Mouse (Mus musculus) kidney, adult 2 months (tissue): Measurements from ENCODE around the gene Kcnh4. TPM values are rescaled to one million over a fixed set of nuclear protein-coding genes. Genes with fewer than 3 reads are reported as not detected.

Experiments
- DNase-seq: peaks from one replicate; pipeline ENCODE4 v3.0.0; 2021
- H3K27ac ChIP-seq: fragments of 200-500 bp; 2 replicates; pipeline ENCODE4 v1.5.1; 2012; ENCODE audit warnings: low read depth, low read length, control low read depth, inconsistent platforms; ENCODE audit not compliant: insufficient read depth
- H3K27me3 ChIP-seq: fragments of 200-500 bp; replicated peaks from 2 replicates; pipeline ENCODE4 v1.6.1; 2012; ENCODE audit warnings: mild to moderate bottlenecking, moderate library complexity, low read length, inconsistent platforms; ENCODE audit not compliant: control insufficient read depth, insufficient read depth
- H3K36me3 ChIP-seq: fragments of 200-500 bp; 2 replicates; pipeline ENCODE4 v1.6.1; 2012; ENCODE audit warnings: mild to moderate bottlenecking, moderate library complexity, low read length, inconsistent platforms; ENCODE audit not compliant: control insufficient read depth, insufficient read depth
- H3K4me1 ChIP-seq: fragments of 200-500 bp; 2 replicates; pipeline ENCODE4 v1.6.1; 2011; ENCODE audit warnings: low read length; ENCODE audit not compliant: control insufficient read depth, insufficient read depth
- H3K4me3 ChIP-seq: fragments of 200-500 bp; 2 replicates; pipeline ENCODE4 v1.5.1; 2011; ENCODE audit warnings: mild to moderate bottlenecking, low read depth, low read length, control low read depth; ENCODE audit not compliant: insufficient read depth
- CTCF ChIP-seq: fragments of 200-500 bp; conservative IDR thresholded peaks from 2 replicates; pipeline ENCODE4 v1.5.1; 2011; ENCODE audit warnings: low read depth, mild to moderate bottlenecking, control low read depth, low read length, moderate library complexity, mixed read lengths; ENCODE audit not compliant: insufficient read depth, insufficient read length
- POLR2A ChIP-seq: fragments of 200-500 bp; IDR thresholded peaks from one replicate; pipeline ENCODE4 v1.6.1; 2011; ENCODE audit warnings: low read depth, low read length, control low read depth
- WGBS: fragments of 180-500 bp; shearing (Covaris S2); methylation state at CpG from one replicate; pipeline ENCODE4 v1.1.7; 2018; 5-methylcytosine and 5-hydroxymethylcytosine counted together
- polyA plus RNA-seq: library from polyadenylated mRNA; depleted of rRNA; stranded (reverse); fragments of >200 nt; gene quantifications from 2 replicates; pipeline ENCODE4 v1.2.3, GENCODE M21; 2012

Kcnh4 gene
- polyA plus RNA-seq, 1 experiment, result 0.08 TPM

GRCm38 (mm10) chr11:100741348-100741747 lies 18.4 kb downstream of the Kcnh4 start:
- WGBS, result 44% methylated on average over 6 of the region's 6 CpGs
- no peak for TF ChIP-seq POLR2A
- no peak for TF ChIP-seq CTCF
- peak; percentile 89 for DNase-seq

DNA sequence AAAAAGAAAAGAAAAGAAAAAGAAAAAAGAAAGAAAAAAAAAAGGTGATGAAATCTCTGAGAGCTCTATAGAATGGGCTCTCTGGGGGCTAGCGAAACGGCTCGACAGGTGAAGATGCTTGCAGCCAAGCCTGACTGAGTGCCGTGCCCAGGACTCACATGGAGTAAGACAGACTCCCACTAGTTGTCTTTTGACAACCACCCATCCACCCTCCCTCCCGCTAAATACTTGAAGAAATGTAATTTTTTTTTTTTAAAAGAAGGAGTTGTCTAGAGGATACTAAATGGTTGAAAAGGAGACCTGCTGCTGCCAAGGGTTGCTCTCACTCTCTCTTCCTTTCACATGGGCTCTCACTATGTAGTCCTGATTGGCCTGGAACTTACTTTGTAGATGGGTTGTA lies 21.0 kb downstream of the Kcnh4 start:
- TF ChIP-seq POLR2A (no peak), CTCF (no peak)
- no peak overlapping the region for H3K27ac ChIP-seq
- H3K36me3 ChIP-seq, result no peaks in the 10 kb centered on the region
- no peak for DNase-seq
- H3K4me3 ChIP-seq, result no peak overlapping the region
- H3K27me3 ChIP-seq, result no peaks in the 10 kb centered on the region
- H3K4me1 ChIP-seq, result peaks cover 14% of the 10 kb centered on the region; the same call in 1 of the 2 replicates
- 17% methylated on average over 5 of the region's 5 CpGs for WGBS

More at GRCm38 (mm10) chr11:100741348-100741747, 18.4 kb downstream of the Kcnh4 start:
- H3K4me3 ChIP-seq, result no peak overlapping the region
- no peaks in the 10 kb centered on the region for H3K27me3 ChIP-seq
- no peak overlapping the region for H3K27ac ChIP-seq
- H3K36me3 ChIP-seq, result no peaks in the 10 kb centered on the region
- peaks cover 7% of the 10 kb centered on the region; the same call in 1 of the 2 replicates for H3K4me1 ChIP-seq

- H3K27ac ChIP-seq, result peak within 1 kb of the TSS; percentile 81
- peaks cover 14% of the 10 kb centered on the region; the same call in 1 of the 2 replicates for H3K4me1 ChIP-seq
- peak; percentile 100 for DNase-seq
- no peaks in the 10 kb centered on the region for H3K36me3 ChIP-seq
- H3K4me3 ChIP-seq, result peak within 1 kb of the TSS; percentile 84
- H3K27me3 ChIP-seq, result no peaks in the 10 kb centered on the region
- under 1% methylated on average over 39 of the region's 39 CpGs for WGBS
- peak; percentile 53 for TF ChIP-seq POLR2A
- TF ChIP-seq CTCF, result 0 out of 2 replicates have a peak, but pooled peaks have one; percentile 20
Observed at GRCm38 (mm10) chr11:100738066-100738604, 21.6 kb downstream of the Kcnh4 start, which contains the start of gene Rab5c. Gene Rab5c, minus strand, starts transcription at chr11:100738215.

DNA sequence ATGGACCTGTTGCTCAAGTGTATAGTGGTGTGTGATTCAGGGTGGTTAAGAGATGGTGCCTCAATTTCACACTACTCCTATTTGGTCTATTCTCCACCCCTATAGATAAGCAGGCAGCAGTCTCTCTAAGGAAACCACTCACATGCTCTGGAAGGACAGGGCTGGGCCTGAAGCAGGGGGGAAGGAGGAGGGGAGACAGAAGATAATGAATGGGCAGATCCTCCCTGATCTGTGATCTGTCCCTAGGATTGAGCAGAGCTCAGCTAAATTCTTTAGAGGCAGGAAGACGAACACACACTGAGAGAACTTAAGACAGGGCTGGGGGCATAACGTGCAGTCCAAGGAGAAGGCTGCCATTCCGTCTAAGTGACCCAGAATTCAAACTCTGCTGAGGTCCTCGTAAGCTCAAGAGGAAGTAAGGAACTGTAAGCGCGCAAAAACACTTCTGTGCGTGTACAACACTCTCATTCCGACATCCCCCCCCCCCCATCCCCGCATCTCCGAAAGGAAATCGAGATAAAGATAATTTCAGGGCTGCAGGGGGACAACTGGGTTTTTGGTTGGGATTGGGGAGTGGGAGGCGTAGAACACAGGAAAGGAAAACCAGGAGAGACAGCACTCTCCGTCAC lies 22.5 kb downstream of the Kcnh4 start:
- Histone ChIP-seq H3K4me3 (peak overlapping the region; percentile 84), H3K27ac (peak overlapping the region; percentile 81), H3K4me1 (peaks cover 17% of the 10 kb centered on the region; the same call in 1 of the 2 replicates), H3K27me3 (no peaks in the 10 kb centered on the region), H3K36me3 (no peaks in the 10 kb centered on the region)
- WGBS, result under 1% methylated on average over 13 of the region's 13 CpGs
- DNase-seq, result peak; percentile 53
- no peak for TF ChIP-seq CTCF
- TF ChIP-seq POLR2A, result no peak

DNA sequence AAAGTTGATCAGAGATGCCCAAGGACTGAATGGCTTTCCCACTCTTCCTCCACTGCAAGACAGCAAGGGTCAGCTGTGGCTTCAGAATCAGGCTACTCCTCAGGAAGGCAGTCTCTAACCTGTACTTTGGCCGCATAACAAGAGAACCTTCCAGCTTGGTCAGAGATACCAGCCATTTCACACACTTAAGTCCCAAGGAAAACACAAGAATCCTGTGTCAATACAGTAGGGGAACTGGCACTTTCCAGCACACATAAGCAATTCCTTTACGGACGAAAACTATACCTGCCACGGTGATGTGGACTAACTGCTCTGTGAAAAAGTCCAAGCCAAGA lies 23.0 kb downstream of the Kcnh4 start:
- Histone ChIP-seq H3K4me3 (peak overlapping the region; percentile 84), H3K4me1 (peaks cover 22% of the 10 kb centered on the region; the same call in 1 of the 2 replicates), H3K27ac (peak overlapping the region; percentile 81), H3K27me3 (no peaks in the 10 kb centered on the region), H3K36me3 (no peaks in the 10 kb centered on the region)
- peak; percentile 75 for DNase-seq
- TF ChIP-seq POLR2A (no peak), CTCF (no peak)
- 41% methylated on average over 4 of the region's 4 CpGs for WGBS

DNA sequence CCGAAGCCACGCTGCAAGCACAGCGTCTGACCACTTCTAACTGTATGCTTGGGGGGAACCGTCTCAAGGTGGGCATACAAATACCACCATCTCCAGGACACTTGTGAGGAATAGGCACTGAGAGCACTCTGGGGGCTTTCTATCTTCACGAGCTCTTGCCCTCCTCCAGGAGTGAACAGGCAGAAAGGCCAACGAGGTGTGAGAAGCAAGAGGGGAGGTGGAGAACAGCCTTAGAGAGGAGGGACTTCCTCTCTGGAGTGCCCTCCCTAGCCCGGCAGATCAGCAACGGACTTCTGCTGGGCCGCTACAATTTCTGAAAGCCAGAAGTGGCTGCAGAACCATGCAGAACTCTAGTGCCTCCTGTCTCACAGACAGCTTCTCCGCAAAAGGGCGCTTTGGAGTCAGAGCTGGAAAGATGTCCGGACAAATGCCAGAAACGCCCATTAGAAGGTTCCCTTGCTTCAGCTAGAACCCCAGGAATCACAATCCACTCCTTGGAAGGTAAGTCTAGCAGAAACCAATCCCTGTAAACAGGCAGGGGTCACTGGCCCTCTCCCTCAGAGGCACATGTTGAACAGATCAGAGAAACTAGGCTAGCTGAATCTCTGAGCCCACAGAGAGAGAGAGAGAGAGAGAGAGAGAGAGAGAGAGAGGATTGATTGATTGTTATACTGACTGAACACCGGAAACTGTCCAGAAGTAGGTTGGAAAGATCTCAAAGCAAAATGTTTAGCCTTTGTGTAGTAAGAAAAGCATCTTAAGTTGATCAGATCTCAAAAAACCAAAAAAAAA lies 23.6 kb downstream of the Kcnh4 start:
- H3K27me3 ChIP-seq, result no peaks in the 10 kb centered on the region
- DNase-seq, result peak; percentile 52
- WGBS, result 44% methylated on average over 14 of the region's 14 CpGs

GRCm38 (mm10) chr11:100735134-100735865 lies 24.4 kb downstream of the Kcnh4 start:
- H3K27ac ChIP-seq, result peak overlapping the region; percentile 81
- no peaks in the 10 kb centered on the region for H3K36me3 ChIP-seq
- H3K4me3 ChIP-seq, result peak overlapping the region; percentile 21

More for the DNA sequence above, 23.6 kb downstream of the Kcnh4 start:
- no peaks in the 10 kb centered on the region for H3K36me3 ChIP-seq
- TF ChIP-seq CTCF (no peak), POLR2A (no peak)
- peak overlapping the region; percentile 81 for H3K27ac ChIP-seq
- H3K4me3 ChIP-seq, result peak overlapping the region; percentile 21
- H3K4me1 ChIP-seq, result peaks cover 26% of the 10 kb centered on the region

More at GRCm38 (mm10) chr11:100735134-100735865, 24.4 kb downstream of the Kcnh4 start:
- Histone ChIP-seq H3K27me3 (no peaks in the 10 kb centered on the region), H3K4me1 (peaks cover 34% of the 10 kb centered on the region)
- 82% methylated on average over 9 of the region's 9 CpGs for WGBS
- TF ChIP-seq POLR2A (no peak), CTCF (no peak)
- DNase-seq, result no peak
